Mouse (Mus musculus): ENCODE data around the gene Atp2b2.

DNA sequence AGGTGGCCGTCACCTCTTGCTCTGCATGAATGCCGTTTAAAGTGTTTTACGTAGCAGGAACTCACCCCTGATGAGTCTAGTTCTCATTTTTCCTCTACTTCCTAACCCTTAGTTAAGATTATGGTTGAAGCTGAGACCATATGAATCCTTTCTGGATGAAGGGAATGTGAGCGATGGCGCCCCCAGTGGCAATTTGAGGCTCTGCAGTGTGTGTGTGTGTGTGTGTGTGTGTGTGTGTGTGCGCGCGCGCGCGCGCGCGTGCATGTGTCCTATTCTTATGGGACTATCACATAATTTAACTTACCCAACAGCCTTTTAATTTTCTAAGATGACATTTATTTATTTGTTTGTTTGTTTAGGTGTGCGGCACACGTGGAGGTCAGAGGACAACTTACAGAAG lies 131.3 kb downstream of the Atp2b2 start:
- TF ChIP-seq POLR2A (IDR thresholded peaks at IDR 0.05; ENCODE audit: borderline replicate concordance, low read depth, low read length) (no peak), CTCF (IDR thresholded peaks at IDR 0.05; ENCODE audit: low read depth, low read length) (peak; percentile 24; the same call in 1 of the 2 replicates)

All from bone marrow macrophage, adult 2 months (primary cell).